Mouse (Mus musculus): ENCODE data around the gene Tmem174. TPM values are rescaled to one million over a fixed set of nuclear protein-coding genes. Genes with fewer than 3 reads are reported as not detected.

Tmem174 gene
- total RNA-seq, 4 experiments from 2014 or later = not detected

Other genes with a start within 250 kb of the Tmem174 start
- not detected for gene Gm10320, start 145.4 kb downstream of the Tmem174 start, total RNA-seq (2022)
- 1 to 10 TPM; 3.5 to 8.8 (median 4.3) TPM for gene Tmem171, start 57.4 kb upstream of the Tmem174 start, total RNA-seq (2022)
- gene Fcho2, start 178.0 kb upstream of the Tmem174 start, total RNA-seq (2022) = 10 to 100 TPM; 28.4 to 41.0 (median 36.0) TPM

Measured in heart, adult 8-10 months (tissue).